Mouse (Mus musculus): ENCODE results near the gene Cfap97d1.

GRCm38 (mm10) chr11:102027361-102028017 is 43.4 kb downstream of the Cfap97d1 start:
- no peak for TF ChIP-seq CTCF (IDR thresholded peaks at IDR 0.05; ENCODE audit: low read depth)
- no peak for TF ChIP-seq EP300 (IDR thresholded peaks at IDR 0.05; ENCODE audit: low read depth)

Measured in liver, postnatal 0 days (tissue).